Mouse (Mus musculus) liver, embryonic 16.5 days (tissue): ENCODE measurements around the gene Ccdc175. TPM values are rescaled to one million over a fixed set of nuclear protein-coding genes. Genes with fewer than 3 reads are reported as not detected.

ENCODE experiments used
- ATAC-seq: fragments of 200-750 bp; cut with Nextera tagmentation; 2 replicates; pipeline ENCODE4 v1.8.0; 2017; ENCODE audit warnings: low read depth, mild to moderate bottlenecking, moderate number of reproducible peaks, moderate library complexity
- H3K27ac ChIP-seq: fragments of 300-500 bp; sonication (generic); 2 replicates; pipeline ENCODE4 v1.5.1; 2014; ENCODE audit warnings: mild to moderate bottlenecking, low read length
- H3K27me3 ChIP-seq: fragments of 300-500 bp; sonication (generic); 2 replicates; pipeline ENCODE4 v1.6.1; 2014; ENCODE audit warnings: low read depth, low read length, mixed read lengths; ENCODE audit not compliant: control insufficient read depth, insufficient read depth
- H3K36me3 ChIP-seq: fragments of 300-500 bp; sonication (generic); 2 replicates; pipeline ENCODE4 v1.6.1; 2014; ENCODE audit warnings: mild to moderate bottlenecking; ENCODE audit not compliant: control insufficient read depth, insufficient read depth
- H3K4me1 ChIP-seq: fragments of 300-500 bp; sonication (generic); 2 replicates; pipeline ENCODE4 v1.6.1; 2014; ENCODE audit warnings: low read depth, low read length, mixed read lengths; ENCODE audit not compliant: control insufficient read depth
- H3K4me2 ChIP-seq: fragments of 300-500 bp; sonication (generic); 2 replicates; pipeline ENCODE4 v1.6.1; 2014; ENCODE audit warnings: low read depth, low read length, mixed read lengths
- H3K4me3 ChIP-seq: fragments of 300-500 bp; sonication (generic); 2 replicates; pipeline ENCODE4 v1.5.1; 2014; ENCODE audit warnings: low read depth, mild to moderate bottlenecking, low read length
- H3K9ac ChIP-seq: fragments of 300-500 bp; sonication (generic); 2 replicates; pipeline ENCODE4 v1.6.1; 2014; ENCODE audit warnings: low read depth, low read length
- H3K9me3 ChIP-seq: fragments of 300-500 bp; sonication (generic); replicated peaks from 2 replicates; pipeline ENCODE4 v1.6.1; 2016; ENCODE audit warnings: low read length; ENCODE audit not compliant: control insufficient read depth
- WGBS: fragments of 180-500 bp; shearing (Covaris S2); extraction: QIAGEN DNeasy Blood & Tissue Kit; methylation state at CpG from one replicate; pipeline ENCODE4 v1.1.7; 2014; ENCODE audit not compliant: insufficient replicate concordance; 5-methylcytosine and 5-hydroxymethylcytosine counted together
- polyA plus RNA-seq: library from polyadenylated mRNA; unstranded; fragments of >200 nt; fragmentation: Nextera tagmentation; extraction: Ambion mirVana; gene quantifications from 2 replicates; pipeline ENCODE4 v1.2.1, GENCODE M21; 2015

Ccdc175 gene
- polyA plus RNA-seq, 1 experiment from 2014 or later: not detected

GRCm38 (mm10) chr12:72115686-72116345 lies 69.0 kb downstream of the Ccdc175 start:
- H3K36me3 ChIP-seq: no peaks in the 10 kb centered on the region
- H3K4me3 ChIP-seq: no peak overlapping the region
- no peak overlapping the region for H3K4me2 ChIP-seq
- H3K9ac ChIP-seq: no peak overlapping the region
- H3K4me1 ChIP-seq: no peaks in the 10 kb centered on the region
- WGBS: 65% methylated on average over 22 of the region's 23 CpGs
- ATAC-seq: no peak
- H3K27ac ChIP-seq: no peak overlapping the region
- H3K27me3 ChIP-seq: no peaks in the 10 kb centered on the region
- no peaks in the 10 kb centered on the region for H3K9me3 ChIP-seq

- Histone ChIP-seq H3K27me3 (no peaks in the 10 kb centered on the region), H3K4me2 (no peak overlapping the region), H3K4me3 (no peak overlapping the region), H3K9ac (no peak overlapping the region), H3K36me3 (no peaks in the 10 kb centered on the region), H3K27ac (no peak overlapping the region), H3K9me3 (no peaks in the 10 kb centered on the region), H3K4me1 (no peaks in the 10 kb centered on the region)
- ATAC-seq: no peak
- WGBS: 70% methylated on average over 6 of the region's 6 CpGs
These were observed 69.7 kb downstream of the Ccdc175 start for GRCm38 (mm10) chr12:72115126-72115525.

- ATAC-seq: no peak
- Histone ChIP-seq H3K9me3 (no peaks in the 10 kb centered on the region), H3K27ac (no peak overlapping the region), H3K4me2 (no peak overlapping the region), H3K4me1 (no peaks in the 10 kb centered on the region), H3K4me3 (no peak overlapping the region), H3K9ac (no peak overlapping the region), H3K27me3 (no peaks in the 10 kb centered on the region), H3K36me3 (no peaks in the 10 kb centered on the region)
- 28% methylated on average over 14 of the region's 14 CpGs for WGBS
These were observed 80.1 kb downstream of the Ccdc175 start for GRCm38 (mm10) chr12:72104525-72105281.

DNA sequence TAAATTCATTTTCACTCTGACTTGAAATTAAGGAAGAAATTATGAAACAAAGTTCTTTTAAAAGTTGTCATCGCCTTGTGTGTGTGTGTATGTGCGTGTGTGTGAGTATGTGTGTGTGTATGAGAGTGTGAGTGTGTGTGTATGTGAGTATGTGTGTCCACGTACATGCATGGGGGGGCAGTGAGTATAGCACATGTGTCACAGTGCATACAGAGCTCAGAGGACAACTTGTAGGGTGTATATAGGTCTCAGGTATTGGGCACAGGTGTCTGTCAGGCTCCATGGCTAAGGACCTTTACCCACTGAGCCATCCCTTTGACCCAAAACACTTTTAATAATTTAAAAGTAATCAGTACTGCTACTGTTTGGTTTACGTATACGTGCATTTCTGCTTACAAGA lies 80.8 kb downstream of the Ccdc175 start:
- Histone ChIP-seq H3K4me2 (no peak overlapping the region), H3K9me3 (no peaks in the 10 kb centered on the region), H3K4me1 (no peaks in the 10 kb centered on the region), H3K4me3 (no peak overlapping the region), H3K27me3 (no peaks in the 10 kb centered on the region), H3K9ac (no peak overlapping the region), H3K36me3 (no peaks in the 10 kb centered on the region), H3K27ac (no peak overlapping the region)
- no peak for ATAC-seq
- WGBS: 66% methylated on average over 5 of the region's 5 CpGs

DNA sequence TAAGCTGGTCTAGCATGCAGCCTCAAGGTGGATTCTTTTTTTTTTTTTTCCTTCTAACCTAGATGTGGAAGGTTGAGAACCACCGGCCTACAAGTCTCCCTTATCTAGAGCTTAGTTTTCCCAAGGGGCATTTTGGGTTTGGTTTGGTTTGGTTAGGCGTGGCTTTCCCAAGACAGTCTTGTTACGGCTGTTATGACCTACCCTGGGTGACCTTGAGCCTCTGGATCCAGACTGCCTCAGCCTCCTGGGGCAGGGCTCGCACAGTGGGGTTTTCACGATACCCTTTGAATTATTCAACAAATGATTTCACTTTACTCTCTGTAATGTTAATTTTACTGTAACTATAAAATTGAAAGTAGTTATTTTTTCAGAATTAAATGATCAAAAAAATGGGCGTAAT lies 82.1 kb downstream of the Ccdc175 start:
- Histone ChIP-seq H3K27ac (no peak overlapping the region), H3K4me1 (no peaks in the 10 kb centered on the region), H3K27me3 (no peaks in the 10 kb centered on the region), H3K9me3 (no peaks in the 10 kb centered on the region), H3K9ac (no peak overlapping the region), H3K36me3 (no peaks in the 10 kb centered on the region; the same call in 1 of the 2 replicates), H3K4me3 (no peak overlapping the region), H3K4me2 (no peak overlapping the region)
- no peak for ATAC-seq
- WGBS: 55% methylated on average over 6 of the region's 6 CpGs

GRCm38 (mm10) chr12:72096966-72097365 lies 87.9 kb downstream of the Ccdc175 start:
- Histone ChIP-seq H3K9ac (no peak overlapping the region), H3K4me2 (no peak overlapping the region), H3K4me1 (no peaks in the 10 kb centered on the region), H3K4me3 (no peak overlapping the region), H3K36me3 (no peaks in the 10 kb centered on the region; the same call in 1 of the 2 replicates), H3K27me3 (no peaks in the 10 kb centered on the region), H3K9me3 (no peaks in the 10 kb centered on the region), H3K27ac (no peak overlapping the region)
- WGBS: 79% methylated on average over 8 of the region's 8 CpGs
- no peak for ATAC-seq

DNA sequence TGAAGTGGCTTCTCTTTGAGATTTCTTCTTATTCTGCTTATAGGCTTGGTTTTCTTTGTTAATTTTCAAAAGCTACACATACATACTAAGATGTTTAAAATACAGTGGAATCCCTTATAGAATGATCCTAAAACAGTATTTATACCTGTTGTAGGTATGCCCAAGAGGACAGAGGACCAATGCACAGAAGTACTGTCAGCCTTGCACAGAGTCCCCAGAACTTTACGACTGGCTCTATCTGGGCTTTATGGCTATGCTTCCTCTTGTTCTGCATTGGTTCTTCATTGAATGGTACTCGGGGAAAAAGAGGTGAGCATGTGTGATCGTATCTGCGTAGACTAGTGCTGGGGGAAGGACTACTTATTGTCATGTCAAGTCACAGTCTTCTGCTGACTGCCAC lies 95.0 kb downstream of the Ccdc175 start:
- Histone ChIP-seq H3K27ac (no peak overlapping the region), H3K9me3 (no peaks in the 10 kb centered on the region), H3K36me3 (no peaks in the 10 kb centered on the region), H3K27me3 (peaks cover 1% of the 10 kb centered on the region), H3K4me3 (no peak overlapping the region), H3K4me1 (peaks cover 7% of the 10 kb centered on the region; the same call in 1 of the 2 replicates), H3K4me2 (no peak overlapping the region), H3K9ac (no peak overlapping the region)
- no peak for ATAC-seq
- 74% methylated on average over 4 of the region's 4 CpGs for WGBS

DNA sequence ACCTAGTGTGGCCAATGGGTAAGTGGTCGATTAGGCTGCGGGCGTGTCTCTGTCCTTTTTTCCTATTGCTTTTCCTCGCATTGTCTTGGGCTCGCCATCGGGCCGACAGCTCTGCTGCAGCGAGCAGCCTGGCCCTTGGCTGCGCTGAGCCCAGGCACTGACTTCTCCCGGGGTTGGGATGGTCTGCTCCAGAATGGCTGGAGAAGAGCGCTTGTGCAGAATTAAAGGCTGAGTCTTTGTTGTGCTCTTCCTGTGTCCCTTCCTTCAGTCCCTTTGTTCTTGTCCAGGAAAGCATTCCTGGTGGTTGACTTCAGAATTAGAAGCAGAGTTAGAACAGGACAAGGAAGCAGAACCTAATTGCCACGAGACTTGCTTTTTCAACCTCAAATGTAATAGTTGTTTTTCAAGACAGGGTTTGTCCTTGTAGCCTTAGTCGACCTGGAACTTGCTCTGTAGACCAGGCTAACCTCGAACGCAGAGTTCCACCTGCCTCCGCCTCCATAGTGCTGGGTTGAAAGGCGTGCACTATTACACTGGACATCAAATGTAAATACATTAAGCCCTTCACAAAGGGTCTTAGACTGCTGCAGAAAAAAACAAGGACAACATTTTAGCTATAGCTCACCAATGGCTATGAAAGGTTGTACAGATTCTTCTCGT lies 98.5 kb downstream of the Ccdc175 start:
- ATAC-seq: no peak
- H3K4me2 ChIP-seq: peak overlapping the region; percentile 78
- no peaks in the 10 kb centered on the region for H3K9me3 ChIP-seq
- H3K4me1 ChIP-seq: peaks cover 7% of the 10 kb centered on the region; the same call in 1 of the 2 replicates
- peaks cover 13% of the 10 kb centered on the region for H3K27me3 ChIP-seq
- H3K36me3 ChIP-seq: no peaks in the 10 kb centered on the region
- H3K27ac ChIP-seq: peak overlapping the region; percentile 93
- WGBS: 1% methylated on average over 18 of the region's 18 CpGs
- peak overlapping the region; percentile 87 for H3K4me3 ChIP-seq
- peak overlapping the region; percentile 81 for H3K9ac ChIP-seq
